Mouse (Mus musculus): ENCODE measurements around the gene Hnrnpa1. TPM values are rescaled to one million over a fixed set of nuclear protein-coding genes. Genes with fewer than 3 reads are reported as not detected.
A peak's percentile ranks its signal among the peaks of the same experiment; 100 is the strongest.
"Not testable (repeated sequence)": the region's sequence is repeated elsewhere in the genome, so short reads cannot be mapped to it uniquely, and the experiment has no call there.

Hnrnpa1 gene
- total and polyA plus RNA-seq, 2 experiments from 2014 or later: 117 to 596 TPM

- TF ChIP-seq CTCF (IDR thresholded peaks at IDR 0.05; ENCODE audit: low read depth): no peak
- ATAC-seq (no peak), DNase-seq (ENCODE audit: low spot score) (no peak)
- H3K36me3 ChIP-seq (ENCODE audit: insufficient read depth, low read length): peaks cover 47% of the 10 kb centered on the region
- H3K9ac ChIP-seq (replicated peaks; ENCODE audit: low read length): 0 out of 2 replicates have a peak overlapping the region, but pooled peaks have one; percentile 21
- H3K4me1 ChIP-seq (ENCODE audit: insufficient read depth, low read length): no peaks in the 10 kb centered on the region
- no peak overlapping the region for H3K4me3 ChIP-seq (ENCODE audit: low read length)
- peak overlapping the region; percentile 71 for H3K4me2 ChIP-seq (ENCODE audit: low read depth, low read length)
- no peaks in the 10 kb centered on the region for H3K27me3 ChIP-seq (ENCODE audit: insufficient read depth, low read length)
- 70% methylated on average over 8 of the region's 8 CpGs for WGBS
- no peaks in the 10 kb centered on the region for H3K9me3 ChIP-seq (ENCODE audit: low read length)
- no peak overlapping the region for H3K27ac ChIP-seq
Measured at GRCm38 (mm10) chr15:103242885-103243284, 2.7 kb downstream of the Hnrnpa1 start.

- Histone ChIP-seq H3K36me3 (ENCODE audit: insufficient read depth, low read length) (peaks cover 59% of the 10 kb centered on the region), H3K4me3 (ENCODE audit: low read length) (no peak overlapping the region), H3K9ac (replicated peaks; ENCODE audit: low read length) (no peak overlapping the region), H3K27me3 (ENCODE audit: insufficient read depth, low read length) (no peaks in the 10 kb centered on the region), H3K4me1 (ENCODE audit: insufficient read depth, low read length) (no peaks in the 10 kb centered on the region), H3K27ac (no peak overlapping the region), H3K4me2 (ENCODE audit: low read depth, low read length) (no peak overlapping the region), H3K9me3 (ENCODE audit: low read length) (no peaks in the 10 kb centered on the region)
- WGBS: 71% methylated on average over 6 of the region's 6 CpGs
- ATAC-seq (no peak), DNase-seq (ENCODE audit: low spot score) (no peak)
- no peak for TF ChIP-seq CTCF (IDR thresholded peaks at IDR 0.05; ENCODE audit: low read depth)
Measured at GRCm38 (mm10) chr15:103245616-103246015, 5.4 kb downstream of the Hnrnpa1 start.

- 90% methylated on average over 9 of the region's 9 CpGs for WGBS
- no peak overlapping the region for H3K27ac ChIP-seq
- no peaks in the 10 kb centered on the region for H3K27me3 ChIP-seq (ENCODE audit: insufficient read depth, low read length)
- no peaks in the 10 kb centered on the region for H3K4me1 ChIP-seq (ENCODE audit: insufficient read depth, low read length)
- DNase-seq (ENCODE audit: low spot score) (no peak), ATAC-seq (no peak)
- H3K36me3 ChIP-seq (ENCODE audit: insufficient read depth, low read length): peaks cover 58% of the 10 kb centered on the region
- no peak overlapping the region for H3K4me2 ChIP-seq (ENCODE audit: low read depth, low read length)
- TF ChIP-seq CTCF (IDR thresholded peaks at IDR 0.05; ENCODE audit: low read depth): no peak
- no peak overlapping the region for H3K9ac ChIP-seq (replicated peaks; ENCODE audit: low read length)
- no peak overlapping the region for H3K4me3 ChIP-seq (ENCODE audit: low read length)
- no peaks in the 10 kb centered on the region for H3K9me3 ChIP-seq (ENCODE audit: low read length)
Measured at GRCm38 (mm10) chr15:103247078-103247781, 7.0 kb downstream of the Hnrnpa1 start.

GRCm38 (mm10) chr15:103247782-103248400 lies 7.7 kb downstream of the Hnrnpa1 start:
- Histone ChIP-seq H3K4me1 (ENCODE audit: insufficient read depth, low read length) (no peaks in the 10 kb centered on the region), H3K36me3 (ENCODE audit: insufficient read depth, low read length) (peaks cover 51% of the 10 kb centered on the region), H3K4me3 (ENCODE audit: low read length) (no peak overlapping the region), H3K4me2 (ENCODE audit: low read depth, low read length) (no peak overlapping the region), H3K27ac (no peak overlapping the region), H3K9me3 (ENCODE audit: low read length) (no peaks in the 10 kb centered on the region), H3K9ac (replicated peaks; ENCODE audit: low read length) (no peak overlapping the region), H3K27me3 (ENCODE audit: insufficient read depth, low read length) (no peaks in the 10 kb centered on the region)
- DNase-seq (ENCODE audit: low spot score) (no peak), ATAC-seq (no peak)
- TF ChIP-seq CTCF (IDR thresholded peaks at IDR 0.05; ENCODE audit: low read depth): no peak

GRCm38 (mm10) chr15:103248401-103249313 lies 8.4 kb downstream of the Hnrnpa1 start:
- H3K27me3 ChIP-seq (ENCODE audit: insufficient read depth, low read length): no peaks in the 10 kb centered on the region
- H3K36me3 ChIP-seq (ENCODE audit: insufficient read depth, low read length): peaks cover 44% of the 10 kb centered on the region
- ATAC-seq (peak; percentile 44), DNase-seq (ENCODE audit: low spot score) (peak; percentile 4)
- H3K4me3 ChIP-seq (ENCODE audit: low read length): no peak overlapping the region
- H3K27ac ChIP-seq: no peak overlapping the region
- WGBS: 71% methylated on average over 28 of the region's 28 CpGs
- H3K9ac ChIP-seq (replicated peaks; ENCODE audit: low read length): no peak overlapping the region
- H3K4me1 ChIP-seq (ENCODE audit: insufficient read depth, low read length): no peaks in the 10 kb centered on the region
- TF ChIP-seq CTCF (IDR thresholded peaks at IDR 0.05; ENCODE audit: low read depth): no peak
- H3K4me2 ChIP-seq (ENCODE audit: low read depth, low read length): no peak overlapping the region
- no peaks in the 10 kb centered on the region for H3K9me3 ChIP-seq (ENCODE audit: low read length)

GRCm38 (mm10) chr15:103249511-103249910 lies 9.3 kb downstream of the Hnrnpa1 start:
- not testable (repeated sequence) for H3K4me3 ChIP-seq (ENCODE audit: low read length); H3K27me3 ChIP-seq (ENCODE audit: insufficient read depth, low read length); ATAC-seq; H3K9ac ChIP-seq (replicated peaks; ENCODE audit: low read length); H3K27ac ChIP-seq; DNase-seq (ENCODE audit: low spot score); H3K4me1 ChIP-seq (ENCODE audit: insufficient read depth, low read length); H3K9me3 ChIP-seq (ENCODE audit: low read length); H3K4me2 ChIP-seq (ENCODE audit: low read depth, low read length)
- H3K36me3 ChIP-seq (ENCODE audit: insufficient read depth, low read length): peaks cover 40% of the 10 kb centered on the region
- 85% methylated on average over 6 of the region's 6 CpGs for WGBS
